Mouse (Mus musculus): ENCODE results near the gene Phf10.
"Not testable (repeated sequence)": the region's sequence is repeated elsewhere in the genome, so short reads cannot be mapped to it uniquely, and the experiment has no call there.

Gene Phf10

DNA sequence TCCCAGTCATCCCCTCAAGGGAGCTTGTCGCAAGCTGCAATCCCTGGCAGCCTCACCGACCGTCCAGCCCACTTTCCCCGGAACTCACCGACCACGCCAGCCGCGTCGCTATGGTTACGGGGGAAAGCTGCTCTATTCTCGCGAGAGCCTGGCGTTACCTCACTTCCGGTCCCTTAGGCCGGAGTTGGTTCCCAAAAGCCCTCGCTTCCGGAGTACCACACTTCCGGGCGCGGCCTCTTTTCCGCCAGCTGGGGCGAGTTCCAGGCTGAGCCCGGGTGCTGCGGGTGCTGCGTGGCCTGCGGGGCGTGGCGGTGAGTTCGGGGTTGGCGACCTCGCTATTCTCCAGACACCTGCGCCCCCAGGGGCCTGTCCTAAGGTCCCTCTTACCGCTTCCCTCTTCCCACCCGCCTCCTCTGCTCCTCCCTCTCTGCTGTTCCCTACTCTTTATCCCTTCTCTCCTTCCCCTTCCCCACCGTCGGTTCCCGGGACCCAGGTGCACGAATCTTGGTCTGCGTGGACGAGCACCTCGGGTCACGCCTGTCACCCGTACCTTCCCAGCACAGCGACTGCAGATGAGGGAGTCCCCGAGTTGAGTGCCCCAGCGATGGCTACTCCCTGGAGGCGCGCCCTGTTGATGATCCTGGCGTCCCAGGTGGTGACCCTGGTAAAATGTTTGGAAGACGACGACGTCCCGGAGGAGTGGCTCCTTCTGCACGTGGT lies 17.9 kb downstream of the Phf10 start, which contains the start of the genes Wdr27 and 1600012H06Rik:
Gene Wdr27, minus strand, starts transcription at position 150 of the 720 bp plus-strand sequence.
Gene 1600012H06Rik, plus strand, starts transcription at position 176 of the 720 bp plus-strand sequence.
- peak; percentile 99 for DNase-seq (ENCODE audit: low spot score)

DNA sequence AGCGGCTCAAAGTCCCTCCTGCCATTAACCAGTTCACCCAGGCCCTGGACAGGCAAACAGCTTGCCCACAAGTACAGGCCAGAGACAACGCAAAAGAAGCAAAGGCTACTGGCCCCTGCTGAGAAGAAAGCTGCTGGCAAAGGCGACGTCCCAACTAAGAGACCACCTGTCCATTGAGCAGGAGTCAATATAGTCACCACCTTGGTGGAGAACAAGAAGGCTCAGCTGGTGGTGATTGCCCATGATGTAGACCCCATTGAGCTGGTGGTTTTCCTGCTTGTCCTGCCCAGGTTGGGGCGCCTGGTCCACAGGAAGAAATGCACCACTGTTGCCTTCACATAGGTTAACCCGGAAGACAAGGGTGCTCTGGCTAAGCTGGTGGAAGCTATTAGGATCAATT lies 18.9 kb downstream of the Phf10 start:
- DNase-seq (ENCODE audit: low spot score), result not testable (repeated sequence)

DNA sequence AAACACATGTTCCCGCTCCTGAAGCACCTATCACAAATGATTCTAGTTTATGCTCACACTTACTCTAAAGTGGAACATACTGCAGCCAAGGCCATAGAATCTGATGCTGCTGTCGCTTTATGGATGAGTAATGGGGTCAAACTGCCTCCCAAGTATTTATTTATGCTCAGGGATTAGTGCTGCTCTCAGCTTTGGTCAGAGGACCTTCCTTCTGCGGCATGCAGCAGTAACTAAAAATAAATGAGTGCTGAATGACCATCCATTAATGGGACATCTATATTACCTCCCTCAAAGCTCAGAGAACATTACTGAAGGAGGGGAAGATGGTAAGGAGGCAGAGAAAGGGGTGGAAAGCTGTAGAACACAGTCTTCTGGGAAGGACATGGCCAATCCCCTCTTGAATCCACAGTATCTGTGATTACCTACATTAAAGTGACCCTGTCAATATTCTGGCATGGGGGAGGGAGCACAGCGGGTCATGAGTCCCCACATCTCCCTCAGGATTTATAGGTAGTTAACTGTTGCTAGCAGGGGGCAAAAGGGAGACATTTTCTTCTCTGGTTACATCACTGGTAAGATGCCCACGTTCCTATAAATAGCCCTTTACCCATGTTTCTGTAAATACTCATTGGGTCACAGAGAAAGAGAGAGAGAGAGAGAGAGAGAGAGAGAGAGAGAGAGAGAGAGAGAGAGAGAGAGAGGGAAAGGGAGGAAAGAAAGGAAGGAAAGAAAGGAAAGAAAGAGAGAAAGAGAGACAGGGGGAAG lies 25.1 kb downstream of the Phf10 start:
- DNase-seq (ENCODE audit: low spot score), result no peak

DNA sequence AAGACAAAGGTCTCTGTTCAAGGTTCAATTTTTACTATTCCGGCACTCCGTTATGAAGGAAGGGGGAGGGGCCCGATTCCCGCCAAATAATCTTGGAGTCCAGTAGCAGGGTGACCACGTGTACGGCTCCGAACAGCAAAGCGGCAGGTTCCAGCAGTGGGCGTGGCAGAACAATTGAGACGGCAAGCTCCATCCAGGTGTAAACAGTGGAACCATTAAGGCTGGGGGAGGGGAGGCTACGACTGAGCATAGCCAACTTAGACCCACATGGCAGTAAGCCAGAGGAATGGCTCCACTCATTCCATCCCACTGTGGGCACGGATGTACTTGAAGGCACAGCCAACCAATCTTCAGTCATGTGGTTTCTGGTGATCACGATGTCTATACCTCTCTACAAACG lies 25.8 kb downstream of the Phf10 start:
- not testable (repeated sequence) for DNase-seq (ENCODE audit: low spot score)

DNA sequence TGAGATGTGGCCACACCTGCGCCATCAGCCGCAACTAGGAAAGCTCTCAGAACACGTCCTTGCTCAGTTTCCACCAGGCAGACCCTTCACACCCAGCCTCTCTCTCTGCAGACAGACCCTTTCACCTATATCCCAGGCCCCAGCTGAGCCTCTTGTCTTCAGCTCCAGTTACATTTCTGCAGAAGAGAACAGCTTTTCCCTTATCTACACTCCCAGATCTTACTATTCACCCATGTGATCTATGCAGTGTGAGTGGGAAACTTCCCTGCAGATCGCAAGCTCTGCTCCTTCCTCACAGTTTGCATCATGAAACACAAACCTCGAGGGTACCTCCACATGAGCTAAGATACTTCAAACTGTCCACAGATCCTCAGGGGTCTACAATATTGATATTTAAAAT lies 29.6 kb downstream of the Phf10 start:
- no peak for DNase-seq (ENCODE audit: low spot score)

DNA sequence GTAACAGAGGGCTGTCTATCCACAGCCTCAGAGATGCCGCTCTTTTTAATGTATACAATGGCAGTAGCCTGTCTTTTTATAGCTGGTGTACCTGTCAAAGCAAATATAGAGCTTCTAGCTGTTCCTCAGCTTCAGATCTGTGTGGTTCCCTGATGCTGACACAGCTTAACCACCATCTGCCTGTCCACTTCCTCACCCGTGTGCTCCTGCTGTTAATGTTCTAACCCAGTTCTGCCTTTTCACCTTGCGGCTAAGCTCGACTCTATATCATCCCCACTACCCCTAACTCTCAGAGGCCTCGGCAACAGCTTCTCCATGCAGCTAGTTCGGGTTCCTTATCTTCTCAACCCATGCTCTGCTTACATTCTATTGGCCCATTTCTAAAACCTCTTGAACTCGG lies 30.4 kb downstream of the Phf10 start:
- DNase-seq (ENCODE audit: low spot score), result no peak

DNA sequence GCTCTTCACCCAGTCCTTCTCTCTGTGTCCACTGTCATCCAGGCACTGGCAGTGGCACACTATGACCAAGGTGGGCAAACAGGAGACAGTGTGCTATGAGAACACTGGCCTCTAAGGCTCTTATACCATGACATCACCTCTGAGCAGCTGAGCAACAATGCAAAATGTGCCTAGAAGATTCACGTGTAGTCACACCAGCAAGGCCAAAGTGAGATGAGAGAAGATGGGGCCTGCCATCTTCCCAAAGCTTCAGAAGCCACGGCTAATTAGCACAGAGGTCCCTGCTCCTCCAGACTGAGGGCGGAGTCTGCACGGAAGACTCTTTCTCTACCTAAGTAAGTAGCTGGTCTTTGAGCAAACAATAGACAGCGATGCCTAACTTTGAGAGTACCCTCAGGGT lies 32.4 kb downstream of the Phf10 start:
- DNase-seq (ENCODE audit: low spot score), result no peak

DNA sequence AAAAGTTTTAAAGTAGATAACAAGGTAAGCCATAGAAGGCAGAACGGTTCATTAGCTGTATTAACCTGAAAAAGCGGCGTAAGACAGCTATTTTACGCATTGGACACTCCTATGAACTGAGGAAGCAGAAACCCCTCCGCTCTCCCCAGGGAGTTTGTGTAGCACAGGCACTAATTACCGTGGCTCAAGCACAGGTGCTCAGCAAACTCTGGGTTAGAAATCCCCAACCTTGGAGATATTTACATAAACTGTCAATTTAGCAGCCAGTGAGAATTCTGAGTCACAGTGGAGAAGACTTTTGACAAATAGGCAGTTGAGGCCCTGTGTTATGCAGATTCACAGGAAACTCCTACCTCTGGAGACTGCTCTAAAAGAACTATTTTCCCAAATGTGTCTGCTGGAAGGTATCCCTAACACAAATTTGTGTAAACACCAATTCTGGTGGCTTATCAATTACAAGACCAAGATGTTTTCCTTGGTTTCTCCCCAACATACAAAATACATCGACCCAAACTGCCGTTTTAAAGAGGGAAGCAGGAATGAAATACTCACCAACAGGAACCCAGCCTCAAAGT lies 33.3 kb downstream of the Phf10 start:
- no peak for DNase-seq (ENCODE audit: low spot score)

DNA sequence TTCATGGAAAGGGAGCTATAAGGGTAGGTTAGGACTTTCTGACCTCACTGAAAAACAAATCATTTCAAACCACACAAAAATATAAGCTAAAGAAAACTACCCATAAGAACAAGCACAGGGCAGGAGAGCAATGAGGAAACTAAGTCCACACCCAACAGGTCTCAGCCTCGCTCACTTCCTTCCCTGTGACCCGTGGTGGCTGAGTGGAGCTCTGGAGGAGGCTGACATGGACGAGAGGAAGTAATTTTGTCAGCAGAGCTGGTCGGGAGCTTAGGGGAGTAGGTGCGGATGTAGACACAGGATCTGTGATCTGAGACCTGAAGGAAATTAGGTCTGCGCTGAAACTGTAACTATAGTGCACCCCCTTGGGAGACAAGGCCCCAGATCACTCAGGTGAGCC lies 39.5 kb downstream of the Phf10 start:
- DNase-seq (ENCODE audit: low spot score), result no peak

DNA sequence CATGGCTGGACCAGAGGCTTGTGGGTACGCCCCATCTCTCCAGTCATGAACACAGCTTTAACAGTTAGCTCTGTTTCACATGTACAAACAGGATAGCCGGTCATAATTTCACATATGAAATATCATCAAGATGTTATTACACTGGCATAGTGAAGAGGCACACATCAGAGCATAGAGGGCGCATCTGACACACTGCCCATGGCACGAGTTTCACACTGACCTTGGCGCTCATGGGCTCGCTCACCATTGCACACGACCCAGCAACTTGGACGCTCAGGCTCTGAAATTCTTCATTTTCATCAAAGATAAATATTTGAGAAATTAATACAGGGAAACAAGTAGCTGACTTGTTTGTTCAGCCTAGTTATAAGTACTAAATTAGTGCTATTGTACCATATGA lies 43.2 kb downstream of the Phf10 start:
- DNase-seq (ENCODE audit: low spot score), result no peak

DNA sequence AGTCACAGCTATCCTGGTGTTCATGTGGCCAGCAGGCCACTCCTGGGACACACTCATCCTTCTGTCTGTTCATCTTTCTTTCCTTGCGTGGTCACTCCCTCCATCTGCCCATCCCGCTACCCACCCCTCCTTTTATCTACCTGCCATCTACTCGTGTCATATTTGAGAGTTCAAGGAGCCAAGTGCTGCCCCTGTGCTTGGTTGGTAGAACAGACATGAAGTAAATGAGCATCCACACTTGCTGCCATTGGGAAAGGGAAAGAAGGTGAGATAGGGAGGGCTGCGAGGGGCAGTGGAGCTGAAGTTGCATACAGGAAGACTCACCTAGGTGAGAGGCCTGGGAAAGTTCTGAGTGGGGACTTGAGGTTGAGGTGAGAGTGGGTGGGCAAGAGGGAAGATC lies 46.7 kb downstream of the Phf10 start:
- DNase-seq (ENCODE audit: low spot score), result no peak

DNA sequence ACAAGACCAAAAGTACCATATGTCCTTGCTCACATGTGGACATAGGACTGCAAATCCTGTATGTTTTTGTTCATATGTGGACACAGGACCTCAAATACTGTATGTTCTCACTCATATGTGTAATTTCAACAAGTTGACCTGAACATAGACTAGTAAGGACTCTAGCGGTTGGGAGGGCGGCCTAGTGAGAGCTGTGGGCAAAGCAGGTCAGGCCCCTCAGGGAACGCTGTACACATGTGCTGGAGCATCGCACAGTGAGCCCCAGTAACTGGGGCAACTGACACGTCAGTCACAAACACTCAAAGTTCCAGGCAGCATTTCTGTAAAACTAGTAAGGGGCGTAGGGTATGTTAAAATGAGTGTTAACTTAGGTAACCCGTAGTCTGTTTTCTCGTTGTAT lies 48.1 kb downstream of the Phf10 start:
- no peak for DNase-seq (ENCODE audit: low spot score)

DNA sequence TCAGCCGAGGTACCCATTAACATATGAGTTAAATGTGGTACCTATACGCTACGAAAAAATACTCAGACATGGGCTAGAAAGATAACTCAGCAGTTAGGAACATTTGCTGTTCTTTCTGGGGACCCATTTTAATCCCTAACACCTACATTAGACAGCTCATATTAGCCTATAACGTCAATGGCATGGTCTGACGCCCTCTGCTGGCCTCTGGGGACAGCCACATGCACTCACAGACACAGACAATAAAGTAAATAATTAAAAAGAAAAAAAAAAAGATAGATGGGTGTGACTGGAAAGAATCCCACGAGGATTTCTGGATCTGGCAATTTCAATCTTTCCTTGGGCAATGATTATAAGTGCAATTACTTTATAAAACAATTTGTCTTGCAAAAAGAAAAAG lies 48.7 kb downstream of the Phf10 start:
- DNase-seq (ENCODE audit: low spot score), result no peak

DNA sequence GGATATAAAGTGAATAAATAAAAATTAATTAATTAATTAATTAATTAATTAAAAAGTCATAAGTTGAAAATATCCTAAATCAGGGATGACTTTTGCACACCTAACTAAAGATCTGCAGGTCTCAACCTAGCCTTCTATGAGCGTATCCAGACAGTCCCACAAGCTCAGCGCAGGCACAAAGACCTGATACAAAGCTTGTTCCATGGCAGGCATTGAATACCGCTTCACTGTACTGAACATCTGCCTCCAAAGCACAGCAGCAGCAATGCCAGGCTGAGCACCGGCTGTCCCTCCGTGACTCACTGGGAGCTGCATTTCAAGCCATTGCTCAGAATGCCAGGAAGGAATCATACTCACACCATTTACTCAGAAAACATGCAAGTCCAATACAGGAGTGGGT lies 50.3 kb downstream of the Phf10 start:
- no peak for DNase-seq (ENCODE audit: low spot score)

DNA sequence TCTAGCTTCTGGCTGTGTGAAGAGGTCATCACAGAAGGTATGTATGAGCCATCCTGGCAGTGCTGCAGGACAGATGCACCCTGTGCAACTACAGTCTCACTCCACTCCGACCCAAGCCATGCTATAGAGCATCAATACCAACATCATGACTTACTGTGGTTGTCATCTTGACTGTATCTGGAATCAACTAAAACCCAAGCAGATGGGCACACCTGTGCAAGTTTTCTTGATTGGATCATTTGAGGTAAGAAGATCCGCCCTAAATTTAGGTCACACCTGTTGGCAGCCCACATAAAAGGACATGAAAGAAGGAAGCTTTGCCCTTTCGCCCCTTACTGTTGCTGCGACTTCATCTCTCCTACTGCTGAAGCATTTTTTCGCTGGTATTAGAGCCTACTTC lies 51.7 kb downstream of the Phf10 start:
- DNase-seq (ENCODE audit: low spot score), result no peak

DNA sequence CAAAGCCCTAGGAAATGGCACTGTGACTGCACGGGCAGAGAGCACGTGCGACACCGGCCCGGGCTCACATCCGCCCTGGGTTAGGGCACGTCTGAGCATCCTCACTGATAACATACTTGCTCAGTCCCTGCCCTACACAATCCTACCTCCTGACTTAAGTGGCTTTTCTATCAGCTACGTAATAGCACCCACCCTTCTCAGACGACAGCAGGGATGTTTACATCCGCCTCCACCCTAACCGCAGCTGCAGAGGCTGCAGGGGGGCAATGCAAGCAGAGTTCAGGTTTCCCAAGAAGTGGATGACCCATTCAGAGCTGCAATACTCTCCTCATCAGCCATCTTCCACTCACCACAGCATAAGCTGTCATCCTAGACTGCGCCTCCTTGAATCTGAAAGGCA lies 53.9 kb downstream of the Phf10 start:
- DNase-seq (ENCODE audit: low spot score), result no peak

DNA sequence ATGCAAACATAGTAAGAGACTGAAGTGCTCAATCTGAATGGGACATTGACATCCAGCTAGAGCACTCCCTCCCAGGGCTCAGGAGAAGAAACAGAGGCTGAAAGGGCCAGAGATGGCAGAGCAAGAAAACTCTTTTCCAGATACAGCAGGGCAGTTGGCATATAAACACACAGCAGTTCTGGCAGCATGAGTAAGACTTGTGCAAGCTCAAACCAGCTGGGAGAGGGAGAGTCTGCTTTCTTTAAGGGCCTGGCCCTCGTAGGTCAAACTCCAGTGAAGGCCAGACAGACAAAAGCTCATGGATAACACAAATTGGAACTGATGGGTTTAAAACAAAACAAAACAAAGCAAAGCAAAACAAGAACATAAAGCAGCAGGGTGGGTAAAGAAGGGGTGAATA lies 54.5 kb downstream of the Phf10 start:
- no peak for DNase-seq (ENCODE audit: low spot score)

DNA sequence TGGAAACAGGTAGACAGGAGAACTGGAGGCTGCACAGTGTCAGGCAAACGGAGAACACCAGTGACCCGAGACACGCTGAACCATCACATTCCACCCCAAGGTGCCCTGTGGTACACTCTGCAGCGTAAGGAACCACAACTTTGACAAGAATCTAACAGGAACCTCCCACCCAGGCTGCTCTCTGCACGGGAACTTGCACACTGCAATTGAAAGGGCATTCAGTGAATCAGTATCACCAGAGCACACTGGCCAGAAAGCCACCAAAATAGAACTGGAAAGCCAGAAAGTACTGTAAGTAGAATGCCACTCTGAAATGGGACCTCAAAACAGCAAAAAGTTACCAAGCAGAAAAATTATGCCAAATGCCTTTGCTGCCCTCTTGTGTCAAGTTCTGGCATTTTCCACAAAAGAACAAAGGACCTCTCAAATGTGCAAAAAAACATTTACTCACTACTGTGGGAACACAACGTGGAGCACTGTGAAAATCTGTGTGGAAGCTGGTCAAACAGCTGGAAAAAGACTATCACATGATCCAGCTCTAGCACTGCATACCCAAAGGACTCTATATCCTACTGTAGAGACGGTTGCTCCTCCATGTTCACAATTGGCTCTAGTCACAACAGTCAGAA lies 56.3 kb downstream of the Phf10 start:
- peak; percentile 68 for DNase-seq (ENCODE audit: low spot score)

DNA sequence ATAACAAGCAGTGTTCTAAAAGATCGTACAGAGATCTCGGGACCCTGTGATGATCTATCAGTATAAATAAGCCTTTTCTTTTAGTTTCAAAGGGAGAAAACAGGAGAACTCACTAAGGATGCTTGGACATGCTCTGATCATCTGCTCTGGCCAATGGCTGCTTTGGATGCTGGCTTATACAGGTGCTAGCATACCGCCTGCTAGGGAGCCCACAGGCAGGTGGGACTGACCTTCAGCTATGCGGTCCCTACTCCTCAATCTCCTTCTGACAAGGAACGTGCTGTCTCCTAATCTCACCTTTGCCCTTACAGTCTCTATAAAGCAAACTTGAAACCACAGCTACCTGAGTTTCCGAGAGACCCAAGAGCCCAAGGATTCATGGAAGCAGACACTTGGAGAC lies 56.9 kb downstream of the Phf10 start:
- no peak for DNase-seq (ENCODE audit: low spot score)

DNA sequence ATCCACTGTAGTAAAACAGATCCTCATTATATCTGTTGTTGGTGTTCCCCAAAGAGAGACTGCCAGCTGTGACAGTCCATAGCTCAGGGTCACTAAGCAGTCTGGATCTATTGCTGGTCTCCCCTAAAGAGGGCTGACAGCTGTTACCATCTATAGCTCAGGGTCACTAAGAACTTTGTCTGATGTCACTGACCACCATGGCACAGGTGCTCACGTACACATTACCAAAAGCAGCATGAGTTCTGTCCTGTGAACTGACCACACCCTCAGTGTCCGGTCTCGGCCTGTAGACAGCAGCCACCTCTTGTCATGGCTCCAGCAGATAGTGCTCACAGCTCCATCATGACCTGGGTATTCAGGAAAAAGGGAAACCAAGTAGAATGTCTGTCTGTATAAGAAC lies 57.9 kb downstream of the Phf10 start:
- no peak for DNase-seq (ENCODE audit: low spot score)

DNA sequence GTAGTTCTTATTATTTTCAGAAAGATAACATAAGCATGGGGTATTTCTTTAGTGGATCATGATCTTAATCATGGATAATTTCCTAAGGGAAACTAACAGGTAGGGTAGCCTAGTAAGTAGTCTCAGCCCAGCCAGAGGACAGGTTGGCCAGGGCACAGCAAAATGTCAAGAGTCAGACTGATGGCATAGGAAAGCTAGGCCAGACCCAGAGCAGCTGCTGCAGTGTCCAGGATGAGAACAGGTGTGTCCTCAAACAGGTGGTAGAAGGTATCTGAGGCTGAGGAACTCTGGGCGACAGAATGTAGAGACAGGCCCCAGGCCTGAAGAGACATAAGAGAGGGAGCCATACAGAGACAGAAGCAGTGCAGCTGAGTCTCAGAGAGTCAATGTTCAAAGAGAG lies 62.1 kb downstream of the Phf10 start:
- DNase-seq (ENCODE audit: low spot score), result no peak

DNA sequence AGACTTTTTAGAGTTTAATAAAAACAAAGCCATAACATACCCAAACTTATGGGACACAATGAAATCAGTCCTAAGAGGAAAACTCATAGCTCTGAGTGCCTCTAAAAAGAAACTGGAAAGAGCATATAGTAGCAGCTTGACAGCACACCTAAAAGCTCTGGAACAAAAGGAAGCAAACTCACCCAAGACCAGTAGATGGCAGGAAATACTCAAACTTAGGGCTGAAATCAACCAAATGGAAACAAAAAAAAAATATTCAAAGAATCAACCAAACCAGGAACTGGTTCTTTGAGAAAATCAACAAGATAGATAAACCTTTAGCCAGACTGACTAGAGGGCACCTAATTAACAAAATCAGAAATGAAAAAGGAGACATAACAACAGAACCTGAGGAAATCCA lies 66.0 kb downstream of the Phf10 start:
- DNase-seq (ENCODE audit: low spot score), result not testable (repeated sequence)
